Mouse (Mus musculus): ENCODE data around the gene Glyatl3.

The Glyatl3 gene

DNA sequence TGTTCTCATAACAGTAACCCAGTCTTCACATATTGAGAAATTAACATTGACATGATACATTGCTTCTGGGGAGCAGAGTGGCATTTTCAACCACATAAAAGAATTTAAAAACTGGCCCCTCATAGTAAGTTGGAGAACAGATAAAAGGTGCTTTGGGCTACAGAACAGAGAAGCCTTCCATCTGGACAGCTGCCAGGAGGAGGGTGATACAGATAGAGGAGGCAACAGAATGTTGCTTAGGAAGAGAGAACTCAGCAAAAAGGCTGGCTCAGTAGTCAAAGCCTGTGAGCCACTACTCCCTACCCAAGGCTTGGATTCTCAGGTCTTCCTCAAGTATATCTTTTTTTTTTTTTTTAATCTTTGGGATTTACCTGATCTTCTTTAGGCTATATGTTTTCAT lies 59.1 kb downstream of the Glyatl3 start:
- no peak for DNase-seq (ENCODE audit: low spot score)
